Mouse (Mus musculus) olfactory bulb, adult 2 months (tissue): Measurements from ENCODE around the gene Cap2.

Experiments
- CTCF ChIP-seq: fragments of 200-500 bp; IDR thresholded peaks from 2 replicates; pipeline ENCODE4 v1.5.1; 2012; ENCODE audit warnings: low read depth, mild to moderate bottlenecking, low read length, moderate library complexity; ENCODE audit not compliant: insufficient read depth
- POLR2A ChIP-seq: fragments of 200-500 bp; IDR thresholded peaks from 2 replicates; pipeline ENCODE4 v1.6.1; 2012; ENCODE audit warnings: mild to moderate bottlenecking, low read depth, low read length, moderate library complexity; ENCODE audit not compliant: insufficient read depth

GRCm38 (mm10) chr13:46502390-46502891 lies 793 bp downstream of the Cap2 start:
- 0 out of 2 replicates have a peak, but pooled peaks have one; percentile 22 for TF ChIP-seq POLR2A
- no peak for TF ChIP-seq CTCF
